Mouse (Mus musculus): ENCODE measurements at regions not wholly inside any gene's neighbourhood (a gene's known extent, or its start where the extent isn't known, plus 50 kb on each side); places are given as distances from the start of the nearest gene placed in this dataset.
"Not testable (repeated sequence)": the region's sequence is repeated elsewhere in the genome, so short reads cannot be mapped to it uniquely, and the experiment has no call there.

DNA sequence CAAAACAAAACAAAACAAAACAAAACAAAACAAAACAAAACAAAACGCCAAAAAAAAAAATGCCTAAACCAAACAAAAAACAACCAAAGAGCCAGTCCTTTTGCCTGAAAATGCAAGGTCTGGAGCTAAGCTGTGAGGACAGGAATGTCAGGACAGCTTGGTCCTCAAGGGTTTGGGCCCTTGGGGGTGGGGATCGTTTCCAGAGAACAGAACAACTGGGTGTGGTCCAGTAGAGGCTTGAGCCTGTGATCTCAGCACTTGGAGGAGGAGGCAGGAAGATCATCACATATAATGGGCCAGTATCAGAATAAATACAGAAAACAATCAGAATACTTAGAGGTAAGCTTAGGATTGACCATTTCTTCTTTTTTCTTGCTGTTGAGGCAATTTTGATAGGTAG lies 289.5 kb upstream of the Tgfbr2 start:
- no peak for ATAC-seq (replicated peaks; ENCODE audit: low FRiP score)
- Histone ChIP-seq H3K4me1 (no peaks in the 10 kb centered on the region), H3K4me3 (replicated peaks) (no peak overlapping the region), H3K27me3 (no peaks in the 10 kb centered on the region), H3K9ac (no peak overlapping the region), H3K9me3 (replicated peaks) (no peaks in the 10 kb centered on the region), H3K36me3 (no peaks in the 10 kb centered on the region), H3K4me2 (no peak overlapping the region), H3K27ac (no peak overlapping the region)
- WGBS, result 57% methylated on average over 2 of the region's 2 CpGs

DNA sequence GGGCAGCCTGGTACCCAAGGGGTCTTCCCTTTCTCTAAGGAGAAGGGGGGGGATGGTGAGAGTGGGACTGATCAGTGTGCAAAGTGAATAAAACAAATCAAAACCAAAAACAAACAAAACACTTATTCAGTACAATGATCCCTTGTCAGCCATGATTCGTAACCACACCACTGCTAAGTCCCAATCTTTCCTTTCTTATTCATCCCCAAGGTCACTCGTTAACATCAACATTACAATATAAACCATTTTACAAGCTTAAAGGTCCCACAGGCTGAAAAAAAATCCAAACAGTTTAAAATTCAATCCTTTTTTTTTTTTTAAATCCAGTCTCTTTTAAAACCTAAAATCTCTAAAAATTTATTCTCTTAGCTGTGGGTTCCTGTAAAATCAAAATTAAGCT lies 287.1 kb upstream of the Tgfbr2 start:
- no peaks in the 10 kb centered on the region for H3K36me3 ChIP-seq
- no peak overlapping the region for H3K27ac ChIP-seq
- no peaks in the 10 kb centered on the region for H3K9me3 ChIP-seq (replicated peaks)
- ATAC-seq (replicated peaks; ENCODE audit: low FRiP score), result no peak
- H3K4me2 ChIP-seq, result no peak overlapping the region
- WGBS, result 85% methylated on average over 2 of the region's 2 CpGs
- no peak overlapping the region for H3K9ac ChIP-seq
- H3K4me3 ChIP-seq (replicated peaks), result no peak overlapping the region
- no peaks in the 10 kb centered on the region for H3K4me1 ChIP-seq
- H3K27me3 ChIP-seq, result no peaks in the 10 kb centered on the region

DNA sequence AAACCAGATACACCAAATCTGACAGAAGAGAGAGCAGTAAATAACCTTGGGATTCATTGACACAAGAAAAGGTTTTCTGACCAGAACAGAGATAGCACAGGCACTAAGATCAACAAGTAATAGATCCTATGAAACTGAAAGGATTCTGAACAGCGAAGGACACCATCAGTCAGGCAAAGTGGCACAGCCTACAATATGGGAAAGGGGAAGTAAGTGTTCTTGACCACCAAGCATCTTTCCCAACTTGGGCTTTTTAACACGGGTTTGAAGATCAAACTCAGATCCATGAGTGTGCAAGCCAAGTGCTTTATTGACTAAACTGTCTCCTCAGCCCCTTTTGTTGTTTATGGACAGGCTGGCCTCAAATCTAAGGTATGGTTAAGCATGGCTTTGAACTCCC lies 284.9 kb upstream of the Tgfbr2 start:
- H3K4me3 ChIP-seq (replicated peaks), result no peak overlapping the region
- no peaks in the 10 kb centered on the region for H3K4me1 ChIP-seq
- H3K27me3 ChIP-seq, result no peaks in the 10 kb centered on the region
- no peak overlapping the region for H3K27ac ChIP-seq
- no peak overlapping the region for H3K9ac ChIP-seq
- H3K4me2 ChIP-seq, result no peak overlapping the region
- ATAC-seq (replicated peaks; ENCODE audit: low FRiP score), result no peak
- no peaks in the 10 kb centered on the region for H3K36me3 ChIP-seq
- no peaks in the 10 kb centered on the region for H3K9me3 ChIP-seq (replicated peaks)
- WGBS, result 74% methylated on average over 2 of the region's 2 CpGs

DNA sequence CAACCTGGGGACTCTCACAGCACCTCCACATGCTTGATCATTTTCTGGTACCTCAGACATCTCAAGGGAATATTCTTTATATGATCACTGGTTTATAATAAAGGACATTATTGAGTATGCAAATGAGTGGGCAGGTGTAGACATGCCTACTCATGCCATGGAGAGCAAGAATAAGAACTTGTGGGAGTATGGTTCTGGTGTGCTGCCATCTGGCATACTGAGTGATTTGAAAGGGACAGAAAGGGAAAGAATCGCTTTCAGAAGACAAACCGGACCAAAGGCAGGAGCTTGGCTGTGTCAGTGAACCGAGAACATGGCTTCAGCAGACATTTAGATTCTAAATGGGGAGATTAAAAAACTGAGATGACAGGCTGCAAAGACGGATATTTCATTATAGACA lies 276.9 kb upstream of the Tgfbr2 start:
- no peaks in the 10 kb centered on the region for H3K9me3 ChIP-seq (replicated peaks)
- H3K9ac ChIP-seq, result no peak overlapping the region
- ATAC-seq (replicated peaks; ENCODE audit: low FRiP score), result no peak
- 81% methylated on average over 4 of the region's 4 CpGs for WGBS
- H3K27ac ChIP-seq, result no peak overlapping the region
- no peaks in the 10 kb centered on the region for H3K27me3 ChIP-seq
- H3K36me3 ChIP-seq, result no peaks in the 10 kb centered on the region
- H3K4me2 ChIP-seq, result no peak overlapping the region
- H3K4me1 ChIP-seq, result no peaks in the 10 kb centered on the region
- H3K4me3 ChIP-seq (replicated peaks), result no peak overlapping the region

DNA sequence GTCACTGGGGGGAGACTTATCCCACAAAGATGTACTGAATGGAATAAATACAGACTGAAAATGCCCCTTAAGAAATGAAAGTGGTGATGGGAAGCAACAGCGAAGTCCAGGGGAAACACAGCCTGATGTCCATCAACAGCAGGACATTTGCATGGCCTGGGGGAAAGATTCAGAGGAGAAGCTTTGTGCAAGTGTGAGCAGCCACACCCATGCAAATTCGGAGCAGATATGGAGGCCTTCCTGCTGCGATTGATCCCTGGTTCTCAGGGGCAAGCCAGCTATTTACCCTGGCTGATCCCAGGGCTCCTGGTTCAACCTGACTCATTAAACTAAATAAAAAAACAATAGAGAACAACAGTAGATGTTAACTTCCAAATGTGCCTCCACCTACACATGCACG lies 275.7 kb upstream of the Tgfbr2 start:
- no peak overlapping the region for H3K27ac ChIP-seq
- no peaks in the 10 kb centered on the region for H3K36me3 ChIP-seq
- H3K4me1 ChIP-seq, result no peaks in the 10 kb centered on the region
- no peak overlapping the region for H3K4me2 ChIP-seq
- ATAC-seq (replicated peaks; ENCODE audit: low FRiP score), result no peak
- no peaks in the 10 kb centered on the region for H3K9me3 ChIP-seq (replicated peaks)
- no peak overlapping the region for H3K9ac ChIP-seq
- H3K27me3 ChIP-seq, result no peaks in the 10 kb centered on the region
- H3K4me3 ChIP-seq (replicated peaks), result no peak overlapping the region
- WGBS, result 80% methylated on average over 4 of the region's 4 CpGs

DNA sequence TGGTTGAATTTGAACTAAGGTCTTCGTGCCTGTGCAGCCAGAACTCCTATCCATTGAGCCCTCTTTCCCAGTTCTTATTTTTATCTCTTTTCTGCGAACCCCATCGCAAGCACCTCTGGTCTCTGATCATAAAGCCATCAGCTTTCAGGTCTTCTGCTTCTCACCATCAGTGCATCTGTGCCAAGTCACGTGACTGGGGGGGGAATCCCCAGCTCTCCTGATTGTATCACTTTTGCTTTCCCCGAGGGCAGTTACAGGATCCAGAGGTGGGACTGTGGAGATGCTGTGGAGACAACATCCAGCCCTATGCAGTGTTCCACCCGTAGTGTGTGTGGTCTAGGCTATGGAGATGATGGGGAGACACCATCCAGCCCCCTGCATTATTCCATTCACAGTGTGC lies 272.6 kb upstream of the Tgfbr2 start:
- Histone ChIP-seq H3K27me3 (no peaks in the 10 kb centered on the region), H3K4me3 (replicated peaks) (no peak overlapping the region), H3K9ac (no peak overlapping the region), H3K4me2 (no peak overlapping the region), H3K9me3 (replicated peaks) (no peaks in the 10 kb centered on the region), H3K36me3 (no peaks in the 10 kb centered on the region), H3K27ac (no peak overlapping the region), H3K4me1 (no peaks in the 10 kb centered on the region)
- 82% methylated on average over 6 of the region's 6 CpGs for WGBS
- ATAC-seq (replicated peaks; ENCODE audit: low FRiP score), result no peak

DNA sequence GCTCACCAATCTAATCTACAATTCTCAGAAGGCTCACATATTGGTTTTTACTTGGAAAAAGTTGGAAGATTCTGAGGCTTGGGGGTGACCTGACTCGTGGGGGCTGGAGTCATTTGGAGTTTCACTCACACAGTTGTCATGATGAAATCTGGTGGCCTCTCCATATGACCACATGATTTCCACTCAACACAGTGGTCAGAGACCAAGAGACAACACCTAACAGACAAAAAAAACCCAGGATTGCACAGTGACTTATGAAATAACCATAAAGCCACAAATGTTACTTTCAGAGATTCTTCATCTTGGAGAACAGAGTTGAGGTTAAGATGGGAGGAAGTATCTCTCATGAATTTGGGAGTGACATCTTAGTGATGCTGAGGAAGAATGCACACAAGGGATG lies 263.4 kb upstream of the Tgfbr2 start:
- Histone ChIP-seq H3K27ac (no peak overlapping the region), H3K36me3 (no peaks in the 10 kb centered on the region), H3K9ac (no peak overlapping the region), H3K4me1 (no peaks in the 10 kb centered on the region), H3K27me3 (no peaks in the 10 kb centered on the region), H3K4me3 (replicated peaks) (no peak overlapping the region), H3K9me3 (replicated peaks) (no peaks in the 10 kb centered on the region; the same call in 1 of the 2 replicates), H3K4me2 (no peak overlapping the region)
- WGBS, result 79% methylated on average over 1 of the region's 1 CpGs
- no peak for ATAC-seq (replicated peaks; ENCODE audit: low FRiP score)

DNA sequence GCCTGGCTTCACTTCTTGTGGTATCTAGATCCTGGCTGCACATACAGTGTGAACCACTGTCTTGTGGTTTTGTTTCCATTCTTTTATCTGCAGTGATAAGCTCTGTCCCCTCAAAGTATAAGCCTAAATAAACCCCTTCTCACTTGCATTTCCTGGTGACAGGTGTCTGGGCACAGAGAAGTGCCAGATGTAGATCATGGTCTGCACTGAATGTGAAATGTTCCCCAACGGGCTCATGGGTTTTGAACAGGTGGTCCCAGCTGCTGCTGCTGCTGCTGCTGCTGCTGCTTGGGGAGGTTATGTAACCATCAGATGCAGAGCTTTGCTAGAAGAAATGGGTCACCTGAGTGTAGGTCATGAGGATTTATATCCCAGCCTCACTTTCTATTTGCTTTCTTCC lies 259.3 kb upstream of the Tgfbr2 start:
- Histone ChIP-seq H3K9ac (no peak overlapping the region), H3K4me2 (no peak overlapping the region), H3K36me3 (no peaks in the 10 kb centered on the region), H3K4me3 (replicated peaks) (no peak overlapping the region), H3K27ac (no peak overlapping the region), H3K27me3 (no peaks in the 10 kb centered on the region), H3K4me1 (no peaks in the 10 kb centered on the region), H3K9me3 (replicated peaks) (no peaks in the 10 kb centered on the region; the same call in 1 of the 2 replicates)
- 61% methylated on average over 1 of the region's 1 CpGs for WGBS
- ATAC-seq (replicated peaks; ENCODE audit: low FRiP score), result no peak

DNA sequence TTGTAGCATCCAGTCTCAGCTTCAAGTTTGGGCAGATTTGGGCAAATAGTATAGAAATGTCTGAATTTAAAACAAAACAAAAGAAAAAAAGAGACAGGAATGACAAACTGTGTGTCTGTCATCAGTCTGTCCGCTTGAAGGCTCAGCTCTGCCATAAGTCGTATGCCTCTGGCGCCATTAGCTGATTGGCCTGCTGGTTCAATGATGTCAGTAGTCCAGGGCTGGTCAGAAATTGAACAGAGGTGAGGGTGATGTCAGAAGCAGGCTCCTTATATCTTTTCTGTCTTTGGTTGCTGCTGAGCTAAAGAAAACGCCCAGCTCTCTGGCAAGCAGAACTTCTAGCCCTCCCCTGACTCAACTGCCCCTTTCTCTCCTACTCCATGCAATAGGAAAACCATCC lies 253.9 kb upstream of the Tgfbr2 start:
- ATAC-seq (replicated peaks; ENCODE audit: low FRiP score), result no peak
- 74% methylated on average over 4 of the region's 4 CpGs for WGBS
- Histone ChIP-seq H3K4me1 (peaks cover 13% of the 10 kb centered on the region; the same call in 1 of the 2 replicates), H3K4me3 (replicated peaks) (no peak overlapping the region), H3K4me2 (no peak overlapping the region), H3K27ac (peak overlapping the region; percentile 27; the same call in 1 of the 2 replicates), H3K27me3 (no peaks in the 10 kb centered on the region), H3K9me3 (replicated peaks) (no peaks in the 10 kb centered on the region), H3K36me3 (no peaks in the 10 kb centered on the region), H3K9ac (no peak overlapping the region)

DNA sequence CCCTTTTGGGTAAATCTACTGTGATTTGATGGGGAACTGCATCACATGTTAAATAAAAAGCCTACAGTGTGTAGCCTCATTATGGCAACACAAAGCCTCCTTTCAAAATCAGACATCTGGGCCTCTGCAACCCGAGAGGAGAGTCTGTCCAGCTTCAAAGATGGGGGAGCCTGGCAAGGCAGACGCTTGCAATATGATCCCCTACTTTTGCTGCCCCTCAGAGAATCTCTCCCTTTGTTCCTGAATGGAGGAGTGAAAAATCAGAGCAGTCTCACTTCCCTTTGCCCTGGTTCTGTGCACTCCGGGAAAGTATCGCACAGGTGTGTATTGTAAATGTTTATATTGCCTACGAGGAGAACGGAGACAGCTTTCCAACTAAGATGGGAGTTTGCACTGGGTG lies 253.3 kb upstream of the Tgfbr2 start:
- Histone ChIP-seq H3K9me3 (replicated peaks) (no peaks in the 10 kb centered on the region), H3K4me3 (replicated peaks) (no peak overlapping the region), H3K36me3 (no peaks in the 10 kb centered on the region), H3K27me3 (no peaks in the 10 kb centered on the region), H3K27ac (no peak overlapping the region), H3K4me1 (peaks cover 13% of the 10 kb centered on the region; the same call in 1 of the 2 replicates), H3K9ac (no peak overlapping the region), H3K4me2 (no peak overlapping the region)
- 16% methylated on average over 6 of the region's 6 CpGs for WGBS
- ATAC-seq (replicated peaks; ENCODE audit: low FRiP score), result peak; percentile 54; the same call in 1 of the 2 replicates

DNA sequence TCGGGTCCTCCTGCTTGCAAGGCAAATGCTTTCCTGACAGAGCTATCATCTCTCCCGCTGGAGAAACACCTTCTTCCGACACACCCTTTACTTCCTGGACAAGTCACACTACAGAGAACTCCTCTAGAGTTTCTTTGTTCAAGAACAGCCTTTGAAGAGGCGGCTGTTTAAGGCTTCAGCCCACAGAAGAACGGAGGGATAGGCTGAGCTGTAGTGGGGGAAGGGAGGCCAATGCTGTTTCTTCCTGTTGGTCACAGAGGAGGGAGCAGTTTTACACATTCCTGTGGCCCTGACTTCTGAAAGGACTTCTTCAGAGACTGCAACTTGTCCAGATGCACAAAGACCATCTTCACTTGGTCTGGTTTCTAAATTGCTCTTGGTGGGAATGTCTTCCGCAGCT lies 252.1 kb upstream of the Tgfbr2 start:
- 49% methylated on average over 6 of the region's 6 CpGs for WGBS
- ATAC-seq (replicated peaks; ENCODE audit: low FRiP score), result no peak
- Histone ChIP-seq H3K4me2 (no peak overlapping the region), H3K4me1 (peaks cover 13% of the 10 kb centered on the region; the same call in 1 of the 2 replicates), H3K9ac (no peak overlapping the region), H3K27me3 (no peaks in the 10 kb centered on the region), H3K27ac (no peak overlapping the region), H3K9me3 (replicated peaks) (no peaks in the 10 kb centered on the region), H3K36me3 (no peaks in the 10 kb centered on the region), H3K4me3 (replicated peaks) (no peak overlapping the region)

DNA sequence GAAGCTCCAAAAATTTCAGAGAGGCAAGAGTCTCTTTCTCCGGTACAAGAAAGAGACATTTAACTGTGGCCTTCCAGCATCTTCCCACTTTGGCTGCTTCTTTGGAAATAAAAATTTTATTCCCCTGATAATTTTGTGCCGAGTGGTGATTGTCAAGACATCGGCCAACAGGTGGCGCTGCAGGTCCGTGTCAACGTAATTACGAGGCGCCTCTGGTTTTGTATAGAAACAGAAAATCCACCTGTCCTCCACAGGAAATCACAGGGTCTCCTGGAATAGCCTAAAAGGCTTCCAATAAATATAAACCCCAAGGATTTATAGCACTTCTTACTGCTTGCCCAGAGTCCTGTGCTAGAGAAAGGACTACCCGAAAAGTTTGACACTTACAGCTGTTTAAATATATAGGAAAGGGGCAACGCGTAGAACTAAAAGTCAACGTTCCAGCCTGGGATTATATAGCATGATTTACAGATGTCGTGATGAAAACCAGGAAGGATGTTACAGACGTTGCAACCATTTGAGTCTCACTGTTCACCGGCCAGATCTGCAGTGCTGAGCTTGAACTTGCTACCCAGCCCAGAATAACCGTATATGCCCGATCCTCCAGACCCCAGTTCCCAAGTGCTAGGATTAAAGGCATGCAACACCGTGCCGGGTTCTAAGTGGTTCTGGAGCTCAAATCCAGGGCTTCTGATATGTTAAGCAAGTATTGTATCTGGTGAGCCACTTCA lies 251.3 kb upstream of the Tgfbr2 start:
- no peak for ATAC-seq (replicated peaks; ENCODE audit: low FRiP score)
- H3K4me3 ChIP-seq (replicated peaks), result no peak overlapping the region
- H3K27me3 ChIP-seq, result no peaks in the 10 kb centered on the region
- H3K4me2 ChIP-seq, result no peak overlapping the region
- no peak overlapping the region for H3K9ac ChIP-seq
- no peak overlapping the region for H3K27ac ChIP-seq
- no peaks in the 10 kb centered on the region for H3K9me3 ChIP-seq (replicated peaks)
- H3K36me3 ChIP-seq, result no peaks in the 10 kb centered on the region
- peaks cover 13% of the 10 kb centered on the region; the same call in 1 of the 2 replicates for H3K4me1 ChIP-seq
- WGBS, result 35% methylated on average over 19 of the region's 19 CpGs

DNA sequence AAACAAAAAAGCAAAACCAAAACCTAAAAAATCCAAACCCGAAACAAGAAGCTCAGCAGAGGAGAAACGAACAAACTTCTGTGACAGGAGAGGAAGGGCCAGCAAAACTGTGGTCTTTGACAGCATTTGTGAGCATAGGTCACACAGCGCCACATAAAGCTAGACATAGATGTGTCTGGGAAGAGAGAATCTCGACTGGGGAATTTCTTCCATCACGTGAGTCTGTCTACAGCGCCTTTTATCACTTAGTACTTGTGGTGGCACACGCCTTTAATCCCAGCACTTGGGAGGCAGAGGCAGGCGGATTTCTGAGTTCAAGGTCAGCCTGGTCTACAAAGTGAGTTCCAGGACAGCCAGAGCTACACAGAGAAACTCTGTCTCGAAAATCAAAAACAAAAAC lies 250.2 kb upstream of the Tgfbr2 start:
- not testable (repeated sequence) for H3K36me3 ChIP-seq; ATAC-seq (replicated peaks; ENCODE audit: low FRiP score); H3K9me3 ChIP-seq (replicated peaks); H3K4me2 ChIP-seq; H3K27me3 ChIP-seq; H3K4me3 ChIP-seq (replicated peaks); H3K9ac ChIP-seq; H3K27ac ChIP-seq
- peaks cover 13% of the 10 kb centered on the region; the same call in 1 of the 2 replicates for H3K4me1 ChIP-seq
- WGBS, result 86% methylated on average over 9 of the region's 9 CpGs

All from kidney, embryonic 15.5 days (tissue).